Mouse (Mus musculus) erythroblast, embryonic 14.5 days (primary cell): ENCODE results near the gene Steap3.

Experiments
- GATA1 ChIP-seq: IDR thresholded peaks from 2 replicates; pipeline ENCODE4 v1.6.1; 2012; ENCODE audit warnings: low read length, inconsistent platforms, mixed read lengths
- TAL1 ChIP-seq: IDR thresholded peaks from 3 replicates; pipeline ENCODE4 v1.6.1; 2012; ENCODE audit warnings: low read length, inconsistent platforms, mixed read lengths

GRCm38 (mm10) chr1:120305801-120306200 lies 33.3 kb upstream of the Steap3 start:
- TF ChIP-seq GATA1 (no peak), TAL1 (no peak)
